Mouse (Mus musculus) megakaryocyte progenitor cell, adult 5-6 weeks (primary cell): ENCODE data around the gene 4930435E12Rik. TPM values are rescaled to one million over a fixed set of nuclear protein-coding genes. Genes with fewer than 3 reads are reported as not detected.
"Not testable (repeated sequence)": the region's sequence is repeated elsewhere in the genome, so short reads cannot be mapped to it uniquely, and the experiment has no call there.

ENCODE experiments used
- ATAC-seq: replicated peaks from 2 replicates; pipeline ENCODE4 v1.8.0; 2016; ENCODE audit warnings: mild to moderate bottlenecking, moderate TSS enrichment, inconsistent platforms; ENCODE audit not compliant: poor library complexity
- total RNA-seq, 2 experiments: library from RNA; stranded (forward) in 1 of 2; stranded (reverse) in 1 of 2; fragments of 157-497, 149-512 nt in 1 of 2; fragments of 200-1000 nt in 1 of 2; gene quantifications; 2 replicates each; pipeline versions ENCODE4 v1.2.3 to v1.2.4; 2015 to 2017

4930435E12Rik gene
- total RNA-seq (2015), result not detected in 2 replicates
- total RNA-seq (2017), result not detected in 2 replicates

GRCm38 (mm10) chr16:38828649-38829048 is at the start of gene 4930435E12Rik:
Gene 4930435E12Rik (minus strand): TSS chr16:38828749.
- no peak for ATAC-seq

DNA sequence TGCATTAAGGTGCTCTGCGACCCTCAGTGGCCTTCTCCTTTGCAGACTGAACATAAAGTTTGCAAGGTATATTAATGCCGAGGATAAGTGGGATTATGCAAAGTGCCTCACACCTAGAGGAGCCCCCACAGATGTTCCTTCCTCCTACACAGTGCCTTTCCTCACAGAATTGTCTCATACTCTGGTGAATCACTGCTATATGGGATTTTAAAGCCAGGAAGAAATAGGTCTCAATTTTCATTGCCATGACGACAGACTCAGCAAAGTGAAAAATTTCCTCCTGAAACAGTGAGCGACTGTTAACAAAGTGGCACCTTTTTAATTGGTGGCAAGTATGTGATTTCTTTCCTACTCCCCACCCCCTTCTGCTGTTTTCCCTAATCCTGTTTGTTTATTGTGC is 45.9 kb upstream of the 4930435E12Rik start:
- no peak for ATAC-seq

DNA sequence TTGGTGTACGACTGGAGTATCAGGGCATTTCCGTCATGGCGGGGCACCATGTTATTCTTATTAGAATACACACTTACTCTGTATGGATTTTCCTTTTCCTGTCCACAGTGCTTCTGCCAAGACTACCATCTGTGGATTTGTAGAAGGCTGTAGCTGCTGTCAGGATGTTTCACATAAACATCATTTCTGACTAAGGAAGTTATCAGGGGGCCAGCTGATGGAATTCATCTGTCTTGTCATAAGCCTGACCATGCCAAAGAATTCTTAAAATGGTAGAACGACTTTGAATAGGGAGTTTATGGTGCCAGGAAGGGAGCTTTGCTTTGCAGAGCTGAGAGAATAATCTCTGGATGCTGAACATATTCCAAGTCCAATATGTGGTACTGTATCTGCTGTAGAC is 44.7 kb upstream of the 4930435E12Rik start:
- no peak for ATAC-seq

- no peak for ATAC-seq
Observed at GRCm38 (mm10) chr16:38864358-38864757, 35.8 kb upstream of the 4930435E12Rik start.

- no peak for ATAC-seq
Observed at GRCm38 (mm10) chr16:38860548-38860947, 32.0 kb upstream of the 4930435E12Rik start.

DNA sequence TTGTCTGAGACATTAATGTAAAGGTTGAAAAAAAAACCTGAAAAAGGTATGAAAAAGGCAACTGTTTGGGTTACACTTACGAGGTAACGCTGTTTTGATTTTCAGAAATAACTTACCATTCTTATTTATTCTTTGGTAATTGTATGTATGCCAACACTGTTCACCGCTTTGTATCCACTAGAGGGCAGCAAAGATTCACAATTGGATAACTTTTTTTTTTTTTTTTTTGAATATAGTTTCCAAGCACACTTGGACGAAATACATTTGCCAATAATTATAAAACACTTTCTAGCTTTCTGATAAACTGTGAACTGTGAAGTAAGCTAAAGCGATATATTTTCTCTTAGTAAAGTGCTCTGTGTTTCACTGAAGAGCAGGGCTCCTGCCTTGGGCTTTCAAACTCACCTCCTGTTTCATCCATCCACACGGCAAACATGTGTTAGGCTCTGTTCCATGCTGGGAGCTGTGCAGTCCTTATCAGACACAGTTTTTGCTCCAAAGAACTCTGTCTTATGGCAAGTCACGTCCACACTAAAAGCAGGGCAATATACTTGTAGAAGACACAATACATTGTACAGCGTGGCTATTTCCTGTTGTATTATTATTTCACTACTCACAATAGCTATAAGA is 29.7 kb upstream of the 4930435E12Rik start:
- ATAC-seq, result peak; percentile 63

DNA sequence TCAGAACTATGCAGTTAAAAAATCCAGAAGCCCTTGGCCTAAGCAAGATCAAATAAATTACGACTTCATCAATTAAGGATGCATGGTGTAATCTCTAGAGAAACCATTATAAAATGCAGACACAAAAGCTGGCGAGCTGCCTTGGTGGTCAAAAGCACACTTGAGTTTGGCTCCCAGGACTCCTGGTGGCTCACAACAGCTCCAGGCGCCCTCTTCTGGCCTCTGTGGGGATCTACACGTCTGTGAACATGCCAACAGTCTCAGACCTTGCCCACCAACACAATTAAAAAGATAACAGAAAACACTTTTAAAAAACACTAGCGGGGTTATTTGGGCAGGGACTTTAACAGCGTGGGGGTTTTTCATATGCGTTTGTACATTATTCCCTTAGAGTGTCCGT is 16.0 kb downstream of the 4930435E12Rik start:
- ATAC-seq, result peak; percentile 99

DNA sequence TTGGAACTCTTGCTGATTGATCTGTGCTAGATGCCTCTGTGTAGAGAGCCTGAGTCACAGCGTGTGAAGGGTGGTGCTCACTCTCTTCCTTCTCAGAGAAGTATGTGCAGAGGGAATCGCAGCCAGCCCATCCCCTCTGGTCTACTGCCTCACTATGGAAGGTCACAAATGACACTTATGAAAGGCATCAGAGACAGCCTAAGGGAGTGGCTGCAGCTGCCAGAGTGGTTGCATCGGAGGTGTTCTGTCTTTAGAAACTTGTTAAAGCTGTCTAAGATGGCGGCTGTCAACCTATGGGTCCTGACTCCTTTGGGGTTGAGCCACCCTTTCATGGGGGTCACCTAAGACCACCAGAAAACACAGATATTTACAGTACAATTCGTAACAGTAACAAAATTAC is 18.4 kb downstream of the 4930435E12Rik start:
- ATAC-seq, result no peak

GRCm38 (mm10) chr16:38807796-38808195 is 20.8 kb downstream of the 4930435E12Rik start:
- not testable (repeated sequence) for ATAC-seq

GRCm38 (mm10) chr16:38800091-38800490 is 28.5 kb downstream of the 4930435E12Rik start, which contains the start of gene Upk1b:
Gene Upk1b (minus strand): TSS chr16:38800328.
- ATAC-seq, result peak; percentile 72

- ATAC-seq, result no peak
Observed at GRCm38 (mm10) chr16:38798957-38799450, 29.5 kb downstream of the 4930435E12Rik start.

- ATAC-seq, result no peak
Observed at GRCm38 (mm10) chr16:38793120-38793519, 35.4 kb downstream of the 4930435E12Rik start.

DNA sequence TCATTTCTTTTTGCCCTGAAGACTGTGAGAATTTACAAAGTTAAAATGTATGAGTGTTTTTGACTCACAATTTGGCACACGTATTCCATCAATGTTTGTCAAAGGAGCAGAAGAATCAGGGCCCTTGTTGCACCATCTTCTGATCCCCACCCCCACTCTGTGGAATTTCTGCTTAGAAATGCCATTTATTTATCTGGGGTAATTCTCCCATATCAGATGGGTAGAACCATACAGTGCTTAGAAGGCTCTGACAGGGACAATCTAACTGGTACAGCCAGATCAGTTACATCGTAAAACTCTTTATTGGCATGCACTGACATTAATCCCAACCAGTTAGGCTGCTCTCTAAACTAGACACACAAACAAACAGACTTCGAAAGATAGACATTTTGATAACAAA is 38.6 kb downstream of the 4930435E12Rik start:
- ATAC-seq, result no peak

GRCm38 (mm10) chr16:38789016-38789415 is 39.5 kb downstream of the 4930435E12Rik start:
- peak; percentile 90 for ATAC-seq

- no peak for ATAC-seq
Observed at GRCm38 (mm10) chr16:38785301-38785700, 43.2 kb downstream of the 4930435E12Rik start.

- no peak for ATAC-seq
Observed at GRCm38 (mm10) chr16:38782524-38783067, 46.0 kb downstream of the 4930435E12Rik start.

DNA sequence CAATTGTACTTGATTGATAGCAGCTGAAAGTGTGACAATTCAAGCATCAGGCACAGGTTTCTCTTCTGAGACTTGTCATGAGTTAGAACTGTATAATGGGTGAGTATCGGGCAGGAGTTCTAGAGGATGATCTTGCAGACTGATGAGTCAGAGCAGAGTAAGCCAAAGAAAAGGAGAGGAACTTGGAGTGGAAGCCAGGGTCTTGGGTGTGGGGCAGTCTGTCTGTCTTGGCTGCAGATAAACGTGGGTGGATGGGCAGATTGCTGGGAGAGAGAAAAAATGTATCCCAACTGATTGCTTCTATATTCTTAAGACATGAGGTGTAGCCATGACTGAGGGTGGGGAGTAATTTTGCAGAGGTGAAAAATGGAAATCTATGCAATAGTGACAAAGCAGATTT is 46.6 kb downstream of the 4930435E12Rik start:
- ATAC-seq, result no peak

- ATAC-seq, result no peak
Observed at GRCm38 (mm10) chr16:38780960-38781572, 47.5 kb downstream of the 4930435E12Rik start.

- no peak for ATAC-seq
Observed at GRCm38 (mm10) chr16:38776342-38776741, 52.2 kb downstream of the 4930435E12Rik start.

- ATAC-seq, result no peak
Observed at GRCm38 (mm10) chr16:38774964-38775746, 53.4 kb downstream of the 4930435E12Rik start.

GRCm38 (mm10) chr16:38772906-38773496 is 55.5 kb downstream of the 4930435E12Rik start:
- no peak for ATAC-seq
